Mouse (Mus musculus) heart, embryonic 14.5 days (tissue): ENCODE data around the gene Gpx3. TPM values are rescaled to one million over a fixed set of nuclear protein-coding genes. Genes with fewer than 3 reads are reported as not detected.
"Not testable (repeated sequence)": the region's sequence is repeated elsewhere in the genome, so short reads cannot be mapped to it uniquely, and the experiment has no call there.

Experiments
- ATAC-seq: fragments of 200-750 bp; cut with Nextera tagmentation; 2 replicates; pipeline ENCODE4 v1.8.0; 2017; ENCODE audit warnings: low read depth, moderate TSS enrichment; ENCODE audit not compliant: insufficient number of reproducible peaks, insufficient read depth, low FRiP score
- H3K27ac ChIP-seq, 2 experiments: fragments of 200-500 bp in 1 of 2; fragments of 300-500 bp in 1 of 2; sonication (generic) in 1 of 2; replicated peaks in 1 of 2; 2 replicates each; pipeline ENCODE4 v1.5.1; 2012 to 2014; ENCODE audit warnings: low read depth in 2 of 2, low read length in 2 of 2, control low read depth in 1 of 2, mild to moderate bottlenecking in 1 of 2, mixed read lengths in 1 of 2; ENCODE audit not compliant: control insufficient read depth in 1 of 2, insufficient read depth in 1 of 2
- H3K27me3 ChIP-seq: fragments of 300-500 bp; sonication (generic); 2 replicates; pipeline ENCODE4 v1.6.1; 2014; ENCODE audit warnings: mild to moderate bottlenecking, low read length, control low read depth; ENCODE audit not compliant: control insufficient read depth, insufficient read depth
- H3K36me3 ChIP-seq: fragments of 300-500 bp; sonication (generic); 2 replicates; pipeline ENCODE4 v1.6.1; 2014; ENCODE audit warnings: mild to moderate bottlenecking, control low read depth, low read length, mixed read lengths; ENCODE audit not compliant: control insufficient read depth, insufficient read depth
- H3K4me1 ChIP-seq, 2 experiments: fragments of 200-500 bp in 1 of 2; fragments of 300-500 bp in 1 of 2; sonication (generic) in 1 of 2; 2 replicates each; pipeline ENCODE4 v1.6.1; 2012 to 2014; ENCODE audit warnings: low read length in 2 of 2, control low read depth in 1 of 2, mixed read lengths in 1 of 2; ENCODE audit not compliant: control insufficient read depth in 2 of 2, insufficient read depth in 2 of 2
- H3K4me2 ChIP-seq: fragments of 300-500 bp; sonication (generic); 2 replicates; pipeline ENCODE4 v1.6.1; 2014; ENCODE audit warnings: mild to moderate bottlenecking, low read length
- H3K4me3 ChIP-seq, 2 experiments: fragments of 200-500 bp in 1 of 2; fragments of 300-500 bp in 1 of 2; sonication (generic) in 1 of 2; 2 replicates each; pipeline ENCODE4 v1.5.1; 2012 to 2014; ENCODE audit warnings: low read length in 2 of 2, mild to moderate bottlenecking in 2 of 2, control low read depth in 1 of 2, low read depth in 1 of 2, moderate library complexity in 1 of 2; ENCODE audit not compliant: control insufficient read depth in 1 of 2, insufficient read depth in 1 of 2
- H3K9ac ChIP-seq: fragments of 300-500 bp; sonication (generic); 2 replicates; pipeline ENCODE4 v1.6.1; 2014; ENCODE audit warnings: mild to moderate bottlenecking, low read length
- H3K9me3 ChIP-seq: fragments of 300-500 bp; sonication (generic); 2 replicates; pipeline ENCODE4 v1.6.1; 2016; ENCODE audit warnings: low read length, control low read depth; ENCODE audit not compliant: control insufficient read depth
- WGBS: fragments of 180-500 bp; shearing (Covaris S2); extraction: QIAGEN DNeasy Blood & Tissue Kit; methylation state at CpG from one replicate; pipeline ENCODE4 v1.1.7; 2014; 5-methylcytosine and 5-hydroxymethylcytosine counted together
- polyA plus RNA-seq: library from polyadenylated mRNA; unstranded; fragments of >200 nt; fragmentation: Nextera tagmentation; extraction: Ambion mirVana; gene quantifications from 2 replicates; pipeline ENCODE4 v1.2.1, GENCODE M21; 2014

Gpx3 gene
- 1,228 and 1,448 TPM in 2 replicates for polyA plus RNA-seq

GRCm38 (mm10) chr11:54902333-54903323 is at the start of gene Gpx3:
Gene Gpx3 (plus strand): TSS chr11:54902453.
- no peaks in the 10 kb centered on the region for H3K9me3 ChIP-seq
- peak; percentile 77 for ATAC-seq
- H3K4me2 ChIP-seq: peak within 1 kb of the TSS; percentile 70
- no peaks in the 10 kb centered on the region for H3K27me3 ChIP-seq
- H3K36me3 ChIP-seq: peaks cover 8% of the 10 kb centered on the region; the same call in 1 of the 2 replicates
- H3K4me3 ChIP-seq: peak within 1 kb of the TSS; percentile 45 to 65
- peaks cover 28 to 43% of the 10 kb centered on the region in 2 experiments for H3K4me1 ChIP-seq
- WGBS: 11% methylated on average over 44 of the region's 45 CpGs
- peak within 1 kb of the TSS; percentile 69 for H3K9ac ChIP-seq
- peak within 1 kb of the TSS; percentile 40 to 67 for H3K27ac ChIP-seq

GRCm38 (mm10) chr11:54858880-54859279 is 43.4 kb upstream of the Gpx3 start:
- H3K27me3 ChIP-seq, H3K4me1 ChIP-seq, H3K9me3 ChIP-seq, ATAC-seq, H3K27ac ChIP-seq, H3K4me3 ChIP-seq, H3K36me3 ChIP-seq, H3K4me2 ChIP-seq, H3K9ac ChIP-seq: not testable (repeated sequence)
- WGBS: 93% methylated on average over 11 of the region's 12 CpGs

- Histone ChIP-seq H3K4me2 (peak overlapping the region; percentile 82), H3K36me3 (no peaks in the 10 kb centered on the region), H3K9me3 (no peaks in the 10 kb centered on the region), H3K4me3 (peak overlapping the region; percentile 66 to 81), H3K27ac (peak overlapping the region; percentile 76 to 78), H3K9ac (peak overlapping the region; percentile 82), H3K27me3 (no peaks in the 10 kb centered on the region), H3K4me1 (peaks cover 0 to 4% of the 10 kb centered on the region in 2 experiments; a peak in 1 of 4 replicates)
- no peak for ATAC-seq
- 25% methylated on average over 11 of the region's 11 CpGs for WGBS
Observed at GRCm38 (mm10) chr11:54859322-54860165, 42.7 kb upstream of the Gpx3 start.

DNA sequence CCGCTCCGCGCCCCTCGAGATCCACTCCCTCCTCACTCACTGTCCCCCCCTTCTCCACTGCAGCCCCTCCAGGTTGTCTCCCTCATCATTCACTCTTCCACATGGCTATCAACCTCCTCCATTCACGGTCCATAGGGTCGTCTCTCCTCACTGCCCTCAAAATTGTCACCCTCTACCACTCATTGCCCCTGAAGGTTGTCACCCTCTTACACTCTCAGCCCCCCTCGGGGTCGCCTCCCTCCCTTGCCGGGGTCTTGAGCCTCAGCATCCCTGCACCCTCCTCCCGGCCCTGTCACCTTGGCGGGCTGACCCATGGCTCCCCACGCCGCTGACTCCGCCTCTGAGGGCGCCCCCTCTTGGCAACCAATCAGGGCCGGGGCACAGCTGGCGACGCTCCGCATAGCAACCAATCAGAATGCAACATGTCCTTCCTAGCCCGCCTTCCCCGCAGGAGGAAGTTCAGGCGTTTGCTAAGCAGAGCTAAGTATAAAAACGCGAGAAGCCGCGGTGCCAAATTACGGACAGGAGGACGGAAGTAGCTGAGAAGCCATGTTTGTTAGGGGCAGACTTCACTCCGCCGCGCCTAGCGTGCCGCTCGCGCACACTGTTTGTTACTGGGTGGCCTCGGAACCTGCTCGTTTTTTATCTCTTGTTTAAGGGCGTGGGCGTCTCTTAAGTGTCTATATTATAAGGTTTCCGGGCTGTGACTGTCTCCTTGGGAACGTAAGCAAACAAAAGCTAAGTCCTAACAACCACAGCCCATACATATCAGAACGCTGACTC is 41.8 kb upstream of the Gpx3 start, which contains the start of gene Lyrm7:
Gene Lyrm7 (minus strand): TSS at position 661 of the 783 bp plus-strand sequence.
- Histone ChIP-seq H3K9me3 (no peaks in the 10 kb centered on the region), H3K27me3 (no peaks in the 10 kb centered on the region), H3K4me3 (peak within 1 kb of the TSS; percentile 66 to 81), H3K9ac (peak within 1 kb of the TSS; percentile 82), H3K4me2 (peak within 1 kb of the TSS; percentile 82), H3K27ac (peak within 1 kb of the TSS; percentile 84 to 93), H3K36me3 (no peaks in the 10 kb centered on the region), H3K4me1 (peaks cover 0 to 4% of the 10 kb centered on the region in 2 experiments; a peak in 1 of 4 replicates)
- ATAC-seq: peak; percentile 97
- WGBS: under 1% methylated on average over 42 of the region's 42 CpGs

GRCm38 (mm10) chr11:54861471-54862420 is 40.5 kb upstream of the Gpx3 start:
- Histone ChIP-seq H3K9me3 (no peaks in the 10 kb centered on the region), H3K4me1 (peaks cover 0 to 4% of the 10 kb centered on the region in 2 experiments; a peak in 1 of 4 replicates), H3K4me3 (peak overlapping the region in 1 of 2 experiments; percentile 66; a peak in 1 of 4 replicates), H3K27me3 (no peaks in the 10 kb centered on the region), H3K4me2 (peak overlapping the region; percentile 77), H3K9ac (no peak overlapping the region; the same call in 1 of the 2 replicates), H3K36me3 (no peaks in the 10 kb centered on the region), H3K27ac (peak overlapping the region in 1 of 2 experiments; percentile 84; a peak in 1 of 4 replicates)
- 86% methylated on average over 5 of the region's 5 CpGs for WGBS
- ATAC-seq: no peak
